Mouse (Mus musculus) spleen, adult 2 months (tissue): ENCODE measurements around the gene Kctd5. TPM values are rescaled to one million over a fixed set of nuclear protein-coding genes. Genes with fewer than 3 reads are reported as not detected.
A peak's percentile ranks its signal among the peaks of the same experiment; 100 is the strongest.

ENCODE experiments used
- DNase-seq, 2 experiments: peaks; one replicate each; pipeline versions ENCODE4 v3.0.0 to v3.0.0-alpha.2; 2012 to 2021; ENCODE audit warnings: low spot score in 2 of 2, low read depth in 1 of 2
- H3K27ac ChIP-seq: fragments of 200-500 bp; 2 replicates; pipeline ENCODE4 v1.5.1; 2012; ENCODE audit warnings: low read length, inconsistent platforms; ENCODE audit not compliant: insufficient read depth
- H3K27me3 ChIP-seq: fragments of 200-500 bp; 2 replicates; pipeline ENCODE4 v1.6.1; 2012; ENCODE audit warnings: mild to moderate bottlenecking, moderate library complexity, low read length, inconsistent platforms; ENCODE audit not compliant: control insufficient read depth, insufficient read depth
- H3K36me3 ChIP-seq: fragments of 200-500 bp; 2 replicates; pipeline ENCODE4 v1.6.1; 2012; ENCODE audit warnings: mild to moderate bottlenecking, low read length, inconsistent platforms; ENCODE audit not compliant: control insufficient read depth, insufficient read depth
- H3K4me1 ChIP-seq: fragments of 200-500 bp; 2 replicates; pipeline ENCODE4 v1.6.1; 2011; ENCODE audit warnings: inconsistent platforms; ENCODE audit not compliant: control insufficient read depth, insufficient read depth, insufficient read length
- H3K4me3 ChIP-seq: fragments of 200-500 bp; 2 replicates; pipeline ENCODE4 v1.5.1; 2011; ENCODE audit warnings: mild to moderate bottlenecking, inconsistent platforms; ENCODE audit not compliant: insufficient read depth, insufficient read length; ENCODE audit errors: extremely low read depth
- CTCF ChIP-seq: fragments of 200-500 bp; IDR thresholded peaks from 2 replicates; pipeline ENCODE4 v1.5.1; 2011; ENCODE audit warnings: mild to moderate bottlenecking, inconsistent platforms; ENCODE audit not compliant: insufficient read depth, insufficient read length, insufficient replicate concordance; ENCODE audit errors: extremely low read depth
- POLR2A ChIP-seq: fragments of 200-500 bp; IDR thresholded peaks from 2 replicates; pipeline ENCODE4 v1.6.1; 2011; ENCODE audit warnings: low read depth, low read length, inconsistent platforms
- WGBS: fragments of 180-500 bp; shearing (Covaris S2); methylation state at CpG from one replicate; pipeline ENCODE4 v1.1.7; 2018; 5-methylcytosine and 5-hydroxymethylcytosine counted together
- polyA plus RNA-seq: library from polyadenylated mRNA; depleted of rRNA; stranded (reverse); fragments of >200 nt; gene quantifications from 2 replicates; pipeline ENCODE4 v1.2.3, GENCODE M21; 2012

Gene Kctd5
- polyA plus RNA-seq, 1 experiment, result 14.7 TPM

- 87% methylated on average over 6 of the region's 6 CpGs for WGBS
These were observed 52.6 kb downstream of the Kctd5 start for GRCm38 (mm10) chr17:24020696-24021095.

GRCm38 (mm10) chr17:24015727-24016126 is 57.6 kb downstream of the Kctd5 start:
- no peak overlapping the region for H3K4me3 ChIP-seq
- no peaks in the 10 kb centered on the region for H3K27me3 ChIP-seq
- H3K4me1 ChIP-seq, result no peaks in the 10 kb centered on the region
- TF ChIP-seq CTCF, result peak; percentile 37; the same call in 1 of the 2 replicates
- no peak for TF ChIP-seq POLR2A
- no peak for DNase-seq
- WGBS, result 49% methylated on average over 14 of the region's 14 CpGs
- H3K36me3 ChIP-seq, result no peaks in the 10 kb centered on the region
- no peak overlapping the region for H3K27ac ChIP-seq

More at GRCm38 (mm10) chr17:24020696-24021095, 52.6 kb downstream of the Kctd5 start:
- DNase-seq, result no peak
- no peak for TF ChIP-seq POLR2A
- TF ChIP-seq CTCF, result no peak
- H3K36me3 ChIP-seq, result no peaks in the 10 kb centered on the region
- H3K4me3 ChIP-seq, result no peak overlapping the region
- no peaks in the 10 kb centered on the region for H3K27me3 ChIP-seq
- H3K4me1 ChIP-seq, result no peaks in the 10 kb centered on the region
- H3K27ac ChIP-seq, result no peak overlapping the region

- Histone ChIP-seq H3K36me3 (no peaks in the 10 kb centered on the region), H3K4me1 (no peaks in the 10 kb centered on the region), H3K27ac (no peak overlapping the region), H3K27me3 (no peaks in the 10 kb centered on the region), H3K4me3 (no peak overlapping the region)
- 89% methylated on average over 5 of the region's 5 CpGs for WGBS
- TF ChIP-seq POLR2A (no peak), CTCF (no peak)
- no peak for DNase-seq
These were observed 58.8 kb downstream of the Kctd5 start for GRCm38 (mm10) chr17:24014433-24014965.

- Histone ChIP-seq H3K4me1 (no peaks in the 10 kb centered on the region), H3K4me3 (no peak overlapping the region), H3K27me3 (no peaks in the 10 kb centered on the region), H3K27ac (no peak overlapping the region), H3K36me3 (no peaks in the 10 kb centered on the region)
- DNase-seq, result no peak
- WGBS, result 81% methylated on average over 2 of the region's 2 CpGs
- TF ChIP-seq CTCF (no peak), POLR2A (no peak)
These were observed 60.4 kb downstream of the Kctd5 start for GRCm38 (mm10) chr17:24012921-24013320.

- no peak overlapping the region for H3K27ac ChIP-seq
- no peaks in the 10 kb centered on the region for H3K36me3 ChIP-seq
- H3K27me3 ChIP-seq, result no peaks in the 10 kb centered on the region
- peaks cover 4% of the 10 kb centered on the region; the same call in 1 of the 2 replicates for H3K4me1 ChIP-seq
- DNase-seq, result no peak
- TF ChIP-seq POLR2A, result no peak
- 80% methylated on average over 5 of the region's 5 CpGs for WGBS
- no peak overlapping the region for H3K4me3 ChIP-seq
These were observed 63.7 kb downstream of the Kctd5 start for GRCm38 (mm10) chr17:24009617-24010016.

GRCm38 (mm10) chr17:24008105-24008504 is 65.2 kb downstream of the Kctd5 start:
- WGBS, result 81% methylated on average over 4 of the region's 4 CpGs
- no peak overlapping the region for H3K4me3 ChIP-seq
- no peaks in the 10 kb centered on the region for H3K36me3 ChIP-seq
- H3K27ac ChIP-seq, result no peak overlapping the region; the same call in 1 of the 2 replicates
- DNase-seq, result no peak
- no peak for TF ChIP-seq POLR2A
- no peak for TF ChIP-seq CTCF
- H3K4me1 ChIP-seq, result peaks cover 4% of the 10 kb centered on the region; the same call in 1 of the 2 replicates
- no peaks in the 10 kb centered on the region for H3K27me3 ChIP-seq

- H3K4me1 ChIP-seq, result peaks cover 4% of the 10 kb centered on the region; the same call in 1 of the 2 replicates
- H3K36me3 ChIP-seq, result no peaks in the 10 kb centered on the region
- H3K27me3 ChIP-seq, result no peaks in the 10 kb centered on the region
- H3K4me3 ChIP-seq, result no peak overlapping the region
- H3K27ac ChIP-seq, result peak overlapping the region; percentile 61
- TF ChIP-seq POLR2A (no peak), CTCF (no peak)
- 82% methylated on average over 1 of the region's 1 CpGs for WGBS
- DNase-seq, result no peak
These were observed 65.9 kb downstream of the Kctd5 start for GRCm38 (mm10) chr17:24007391-24007790.
